Mouse (Mus musculus) stomach, embryonic 16.5 days (tissue): ENCODE results near the gene Best1. TPM values are rescaled to one million over a fixed set of nuclear protein-coding genes. Genes with fewer than 3 reads are reported as not detected.

Source experiments
- ATAC-seq: fragments of 200-750 bp; cut with Nextera tagmentation; 2 replicates; pipeline ENCODE4 v1.8.0; 2017; ENCODE audit warnings: moderate number of reproducible peaks, moderate TSS enrichment; ENCODE audit not compliant: insufficient read depth, low FRiP score
- H3K27ac ChIP-seq: fragments of 300-500 bp; sonication (generic); 2 replicates; pipeline ENCODE4 v1.5.1; 2014; ENCODE audit warnings: low read length
- H3K27me3 ChIP-seq: fragments of 300-500 bp; sonication (generic); 2 replicates; pipeline ENCODE4 v1.6.1; 2014; ENCODE audit warnings: low read length, control low read depth, mixed read lengths; ENCODE audit not compliant: control insufficient read depth, insufficient read depth
- H3K36me3 ChIP-seq: fragments of 300-500 bp; sonication (generic); 2 replicates; pipeline ENCODE4 v1.6.1; 2014; ENCODE audit warnings: low read length; ENCODE audit not compliant: control insufficient read depth, insufficient read depth
- H3K4me1 ChIP-seq: fragments of 300-500 bp; sonication (generic); 2 replicates; pipeline ENCODE4 v1.6.1; 2014; ENCODE audit warnings: low read length, control low read depth, mixed read lengths; ENCODE audit not compliant: control insufficient read depth, insufficient read depth
- H3K4me2 ChIP-seq: fragments of 300-500 bp; sonication (generic); 2 replicates; pipeline ENCODE4 v1.6.1; 2014; ENCODE audit warnings: low read depth, low read length, mixed read lengths
- H3K4me3 ChIP-seq: fragments of 300-500 bp; sonication (generic); replicated peaks from 2 replicates; pipeline ENCODE4 v1.5.1; 2014; ENCODE audit warnings: mild to moderate bottlenecking, low read length
- H3K9ac ChIP-seq: fragments of 300-500 bp; sonication (generic); 2 replicates; pipeline ENCODE4 v1.6.1; 2014; ENCODE audit warnings: low read length
- H3K9me3 ChIP-seq: fragments of 300-500 bp; sonication (generic); replicated peaks from 2 replicates; pipeline ENCODE4 v1.6.1; 2016; ENCODE audit warnings: low read length, control low read depth; ENCODE audit not compliant: control insufficient read depth
- WGBS: fragments of 180-500 bp; shearing (Covaris S2); extraction: QIAGEN DNeasy Blood & Tissue Kit; methylation state at CpG from one replicate; pipeline ENCODE4 v1.1.7; 2014; 5-methylcytosine and 5-hydroxymethylcytosine counted together
- polyA plus RNA-seq: library from polyadenylated mRNA; unstranded; fragments of >200 nt; fragmentation: Nextera tagmentation; extraction: Ambion mirVana; gene quantifications from 2 replicates; pipeline ENCODE4 v1.2.1, GENCODE M21; 2015

Best1 gene
- polyA plus RNA-seq, 1 experiment from 2014 or later = 0.61 TPM

GRCm38 (mm10) chr19:10041388-10042148, 40.1 kb upstream of the Best1 start, which contains the start of gene Fads3:
Gene Fads3, plus strand, starts transcription at chr19:10041569.
- no peaks in the 10 kb centered on the region for H3K9me3 ChIP-seq
- peak within 1 kb of the TSS; percentile 77 for H3K9ac ChIP-seq
- H3K36me3 ChIP-seq = no peaks in the 10 kb centered on the region
- ATAC-seq = peak; percentile 93
- under 1% methylated on average over 63 of the region's 69 CpGs for WGBS
- H3K4me2 ChIP-seq = peak within 1 kb of the TSS; percentile 95
- peak within 1 kb of the TSS; percentile 73 for H3K4me3 ChIP-seq
- peak within 1 kb of the TSS; percentile 78 for H3K27ac ChIP-seq
- H3K27me3 ChIP-seq = no peaks in the 10 kb centered on the region
- H3K4me1 ChIP-seq = peaks cover 42% of the 10 kb centered on the region

DNA sequence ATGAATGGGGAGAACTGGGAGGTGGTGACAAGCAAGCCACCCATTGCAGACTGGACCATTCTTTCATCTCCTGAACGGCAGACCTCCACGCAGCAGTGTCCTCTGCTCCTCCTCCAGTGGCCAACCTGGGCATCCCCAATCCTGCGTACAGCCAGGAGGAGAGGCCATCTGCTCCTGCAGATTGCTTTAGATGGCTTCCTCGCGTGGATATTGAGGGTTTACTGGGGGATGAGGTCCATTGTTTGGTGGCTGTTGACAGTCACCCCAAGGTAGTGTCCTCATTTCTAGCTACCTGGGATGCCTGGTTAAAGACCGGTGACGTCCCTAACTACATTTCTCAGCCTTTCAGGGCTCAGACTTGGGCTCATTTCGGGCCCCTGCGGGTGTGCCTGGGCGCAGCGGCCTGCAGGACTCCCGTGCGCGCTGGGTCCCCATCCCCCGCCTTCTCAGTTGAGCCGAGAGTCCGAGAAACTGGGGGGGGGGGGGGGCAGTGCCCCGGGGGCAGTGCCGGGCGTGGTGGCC, 39.5 kb upstream of the Best1 start:
- WGBS = 8% methylated on average over 20 of the region's 20 CpGs
- H3K4me1 ChIP-seq = peaks cover 38% of the 10 kb centered on the region

DNA sequence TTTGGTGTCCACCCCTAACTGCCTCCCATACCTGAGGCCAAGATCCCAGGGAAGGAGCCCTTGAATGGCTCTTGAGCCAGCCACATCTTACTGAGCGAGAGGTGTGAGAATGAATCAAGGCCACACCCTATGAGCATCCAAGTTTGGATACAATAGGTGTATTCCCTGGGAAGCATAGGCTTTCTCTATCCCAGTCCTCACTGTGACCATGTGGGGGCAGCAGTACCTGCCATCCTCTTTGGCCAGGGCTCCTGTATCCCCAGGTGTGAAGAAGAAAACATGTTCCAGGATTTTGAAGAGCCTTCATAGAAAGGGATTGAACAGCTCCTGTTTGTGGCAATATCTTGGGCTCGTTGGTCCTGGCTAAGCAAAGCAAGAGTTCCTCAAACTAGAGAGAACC, 38.2 kb upstream of the Best1 start:
- no peaks in the 10 kb centered on the region for H3K27me3 ChIP-seq
- H3K36me3 ChIP-seq = no peaks in the 10 kb centered on the region
- H3K9ac ChIP-seq = no peak overlapping the region
- no peak for ATAC-seq
- H3K4me1 ChIP-seq = peaks cover 38% of the 10 kb centered on the region
- no peak overlapping the region for H3K4me3 ChIP-seq
- no peak overlapping the region for H3K4me2 ChIP-seq
- no peak overlapping the region for H3K27ac ChIP-seq
- H3K9me3 ChIP-seq = no peaks in the 10 kb centered on the region
- 82% methylated on average over 2 of the region's 2 CpGs for WGBS

More for the DNA sequence above, 39.5 kb upstream of the Best1 start:
- Histone ChIP-seq H3K27me3 (no peaks in the 10 kb centered on the region), H3K9me3 (no peaks in the 10 kb centered on the region), H3K4me3 (peak overlapping the region; percentile 73), H3K4me2 (peak overlapping the region; percentile 95), H3K9ac (peak overlapping the region; percentile 77), H3K36me3 (no peaks in the 10 kb centered on the region), H3K27ac (peak overlapping the region; percentile 78)
- no peak for ATAC-seq

- peaks cover 38% of the 10 kb centered on the region for H3K4me1 ChIP-seq
- H3K36me3 ChIP-seq = no peaks in the 10 kb centered on the region
- no peaks in the 10 kb centered on the region for H3K27me3 ChIP-seq
- H3K4me3 ChIP-seq = no peak overlapping the region
- WGBS = 15% methylated on average over 3 of the region's 3 CpGs
- H3K4me2 ChIP-seq = no peak overlapping the region
- no peaks in the 10 kb centered on the region for H3K9me3 ChIP-seq
- peak overlapping the region; percentile 54 for H3K27ac ChIP-seq
- ATAC-seq = no peak
- H3K9ac ChIP-seq = 0 out of 2 replicates have a peak overlapping the region, but pooled peaks have one; percentile 28
These were observed 37.5 kb upstream of the Best1 start for GRCm38 (mm10) chr19:10038910-10039309.

DNA sequence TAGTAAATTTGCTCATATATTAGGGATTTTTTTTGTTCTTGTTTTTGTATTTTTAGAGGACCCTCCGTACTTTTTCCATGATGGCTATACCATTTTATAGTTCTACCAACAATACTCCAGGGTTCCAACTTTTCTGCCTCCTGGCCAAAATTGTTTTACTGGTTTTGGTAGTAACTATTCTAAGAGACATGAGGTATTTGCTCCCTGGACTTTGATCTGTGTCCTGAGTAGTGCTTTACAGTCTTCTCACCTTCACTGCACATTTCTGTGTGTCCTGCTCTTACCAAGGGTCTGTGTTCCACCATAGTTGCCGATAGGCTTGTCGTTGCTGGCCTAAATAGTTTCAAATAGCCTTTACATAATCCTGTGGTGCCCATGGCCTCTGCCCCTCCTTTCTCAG, 36.9 kb upstream of the Best1 start:
- H3K36me3 ChIP-seq = no peaks in the 10 kb centered on the region
- 81% methylated on average over 3 of the region's 3 CpGs for whole genome bisulfite sequencing
- peak overlapping the region; percentile 54; the same call in 1 of the 2 replicates for H3K27ac ChIP-seq
- H3K27me3 ChIP-seq = no peaks in the 10 kb centered on the region
- no peak overlapping the region for H3K4me3 ChIP-seq
- H3K4me1 ChIP-seq = peaks cover 34% of the 10 kb centered on the region
- 0 out of 2 replicates have a peak overlapping the region, but pooled peaks have one; percentile 28 for H3K9ac ChIP-seq
- no peak for ATAC-seq
- no peak overlapping the region for H3K4me2 ChIP-seq
- no peaks in the 10 kb centered on the region for H3K9me3 ChIP-seq

GRCm38 (mm10) chr19:10037534-10037933, 36.1 kb upstream of the Best1 start:
- WGBS = 60% methylated on average over 2 of the region's 2 CpGs
- Histone ChIP-seq H3K9me3 (no peaks in the 10 kb centered on the region), H3K36me3 (no peaks in the 10 kb centered on the region), H3K4me3 (no peak overlapping the region), H3K4me1 (peaks cover 26% of the 10 kb centered on the region), H3K27ac (no peak overlapping the region), H3K27me3 (no peaks in the 10 kb centered on the region), H3K9ac (no peak overlapping the region), H3K4me2 (no peak overlapping the region)
- ATAC-seq = no peak

- peak; percentile 53; the same call in 1 of the 2 replicates for ATAC-seq
- Histone ChIP-seq H3K4me2 (no peak overlapping the region), H3K27me3 (no peaks in the 10 kb centered on the region), H3K9me3 (no peaks in the 10 kb centered on the region), H3K36me3 (no peaks in the 10 kb centered on the region), H3K9ac (0 out of 2 replicates have a peak overlapping the region, but pooled peaks have one; percentile 42), H3K27ac (no peak overlapping the region), H3K4me1 (peaks cover 14% of the 10 kb centered on the region), H3K4me3 (no peak overlapping the region)
- 60% methylated on average over 8 of the region's 8 CpGs for WGBS
These were observed 33.5 kb upstream of the Best1 start for GRCm38 (mm10) chr19:10034785-10035447.

- ATAC-seq = no peak
- Histone ChIP-seq H3K9ac (0 out of 2 replicates have a peak overlapping the region, but pooled peaks have one; percentile 42), H3K4me2 (no peak overlapping the region), H3K27ac (no peak overlapping the region), H3K27me3 (no peaks in the 10 kb centered on the region), H3K36me3 (no peaks in the 10 kb centered on the region), H3K4me1 (peaks cover 10% of the 10 kb centered on the region), H3K9me3 (no peaks in the 10 kb centered on the region), H3K4me3 (no peak overlapping the region)
- WGBS = 83% methylated on average over 5 of the region's 5 CpGs
These were observed 32.9 kb upstream of the Best1 start for GRCm38 (mm10) chr19:10034356-10034755.
